Comparison of ENCODE assay signal across 26 mouse cellular contexts in the genomic region with DNA sequence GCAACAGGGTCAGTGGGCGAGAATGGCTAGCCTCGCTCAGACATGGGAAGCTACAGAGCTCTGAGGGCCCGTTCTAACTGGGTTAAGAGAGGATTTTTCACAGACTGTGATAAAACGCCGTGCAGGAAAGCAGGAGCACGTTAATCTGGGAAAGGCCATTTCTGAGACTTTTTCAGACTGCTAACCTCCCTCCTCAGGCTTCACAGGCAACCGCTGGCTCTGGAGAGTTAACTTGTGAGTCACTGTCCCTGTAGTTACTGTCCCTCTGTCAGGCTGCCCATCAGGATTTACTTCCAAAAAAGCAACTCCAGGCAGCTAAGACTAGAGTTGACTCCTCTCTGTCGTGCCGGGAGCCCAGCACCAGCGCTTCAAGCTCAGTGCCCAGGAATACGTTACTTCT. TPM values are rescaled to one million over a fixed set of nuclear protein-coding genes. Genes with fewer than 3 reads are reported as not detected.
DNase-seq lines count a peak whose midpoint lies in the region; ATAC-seq and TF ChIP-seq lines count a peak whose summit lies in the region.
"Had no signal": no experiment of that assay in that cellular context is flagged by ENCODE, and none has a peak within 500 bp of the region (broad histone marks: within the 10 kb centered on the region; RNA-seq: fewer than 3 reads in every experiment).

No protein-coding gene starts in this region.

- H3K4me3 ChIP-seq in liver, embryonic 12.5 days: no peak overlapping the region
- no peak overlapping the region for H3K4me3 ChIP-seq in liver, embryonic 11.5 days (ENCODE audit: low read depth, low read length)
- H3K4me3 ChIP-seq in stomach, embryonic 16.5 days (replicated peaks; ENCODE audit: low read length): no peak overlapping the region
- H3K4me3 ChIP-seq in stomach, postnatal 0 days (ENCODE audit: low read depth, low read length): no peak overlapping the region
- no peak overlapping the region for H3K4me3 ChIP-seq in limb, embryonic 15.5 days
- H3K4me3 ChIP-seq: hindbrain, embryonic 10.5 days; intestine, embryonic 15.5 days; limb, embryonic 13.5 days; lung, embryonic 15.5 days; myocyte had no signal

- H3K9me3 ChIP-seq in liver, embryonic 12.5 days (replicated peaks): no peaks in the 10 kb centered on the region
- H3K9me3 ChIP-seq in liver, embryonic 11.5 days (ENCODE audit: control insufficient read depth, low read length): no peaks in the 10 kb centered on the region
- no peaks in the 10 kb centered on the region for H3K9me3 ChIP-seq in stomach, embryonic 16.5 days (replicated peaks; ENCODE audit: control insufficient read depth, low read length)
- H3K9me3 ChIP-seq in stomach, postnatal 0 days (ENCODE audit: control insufficient read depth, low read length): no peaks in the 10 kb centered on the region
- no peaks in the 10 kb centered on the region for H3K9me3 ChIP-seq in limb, embryonic 15.5 days
- H3K9me3 ChIP-seq: hindbrain, embryonic 10.5 days; intestine, embryonic 15.5 days; limb, embryonic 13.5 days; lung, embryonic 15.5 days had no signal

- no peak overlapping the region for H3K4me2 ChIP-seq in liver, embryonic 12.5 days
- no peak overlapping the region for H3K4me2 ChIP-seq in liver, embryonic 11.5 days
- H3K4me2 ChIP-seq in stomach, embryonic 16.5 days (ENCODE audit: low read depth, low read length): no peak overlapping the region
- H3K4me2 ChIP-seq in stomach, postnatal 0 days (replicated peaks; ENCODE audit: low read depth): no peak overlapping the region
- H3K4me2 ChIP-seq in limb, embryonic 15.5 days: no peak overlapping the region
- H3K4me2 ChIP-seq: intestine, embryonic 15.5 days; limb, embryonic 13.5 days; lung, embryonic 15.5 days; midbrain, embryonic 11.5 days had no signal

- ATAC-seq in liver, embryonic 12.5 days: no peak
- no peak for ATAC-seq in liver, embryonic 11.5 days (replicated peaks; ENCODE audit: low FRiP score)
- no peak for ATAC-seq in stomach, embryonic 16.5 days (ENCODE audit: insufficient read depth, low FRiP score)
- no peak for ATAC-seq in stomach, postnatal 0 days (ENCODE audit: low FRiP score, low TSS enrichment)
- ATAC-seq in limb, embryonic 15.5 days (ENCODE audit: insufficient number of reproducible peaks, low FRiP score, low TSS enrichment, low read depth): no peak
- ATAC-seq: forebrain, embryonic 16.5 days; hindbrain, postnatal 0 days; intestine, embryonic 15.5 days; Patski had no signal

- H3K27ac ChIP-seq in liver, embryonic 12.5 days: peak overlapping the region; percentile 1; the same call in 1 of the 2 replicates
- H3K27ac ChIP-seq in liver, embryonic 11.5 days (ENCODE audit: low read depth, low read length): no peak overlapping the region; the same call in 1 of the 2 replicates
- peak overlapping the region; percentile 36 for H3K27ac ChIP-seq in stomach, embryonic 16.5 days (ENCODE audit: low read length)
- no peak overlapping the region for H3K27ac ChIP-seq in stomach, postnatal 0 days (replicated peaks)
- H3K27ac ChIP-seq in limb, embryonic 15.5 days: 0 out of 2 replicates have a peak overlapping the region, but pooled peaks have one; percentile 9
- H3K27ac ChIP-seq: hindbrain, embryonic 10.5 days; hindbrain, postnatal 0 days; intestine, embryonic 15.5 days; kidney, postnatal 0 days; limb, embryonic 13.5 days; lung, embryonic 15.5 days had no signal

- H3K4me1 ChIP-seq in liver, embryonic 12.5 days: peaks cover 93% of the 10 kb centered on the region
- H3K4me1 ChIP-seq in liver, embryonic 11.5 days (replicated peaks; ENCODE audit: control insufficient read depth, insufficient read depth, low read length): peaks cover 51% of the 10 kb centered on the region
- H3K4me1 ChIP-seq in stomach, embryonic 16.5 days (ENCODE audit: control insufficient read depth, insufficient read depth, low read length): peaks cover 13% of the 10 kb centered on the region
- 0 out of 2 replicates have a peak, but pooled peaks cover 2% of the 10 kb centered on the region for H3K4me1 ChIP-seq in stomach, postnatal 0 days (replicated peaks; ENCODE audit: control insufficient read depth, insufficient read depth)
- H3K4me1 ChIP-seq in limb, embryonic 15.5 days: peaks cover 30% of the 10 kb centered on the region

- no peak overlapping the region for H3K9ac ChIP-seq in liver, embryonic 12.5 days
- H3K9ac ChIP-seq in liver, embryonic 11.5 days (ENCODE audit: low read depth, low read length): no peak overlapping the region
- H3K9ac ChIP-seq in stomach, embryonic 16.5 days (ENCODE audit: low read length): no peak overlapping the region
- H3K9ac ChIP-seq in stomach, postnatal 0 days (ENCODE audit: low read length): no peak overlapping the region
- H3K9ac ChIP-seq in limb, embryonic 15.5 days: no peak overlapping the region
- H3K9ac ChIP-seq: intestine, embryonic 15.5 days; limb, embryonic 13.5 days; lung, embryonic 15.5 days had no signal

- intact Hi-C loops in left cerebral cortex, postnatal 25 days (cut with DNase I): no loop called here

- 82% methylated on average over 11 of the region's 11 CpGs for WGBS in liver, embryonic 12.5 days (ENCODE audit: insufficient replicate concordance)
- 75% methylated on average over 11 of the region's 11 CpGs for WGBS in liver, embryonic 11.5 days
- 65% methylated on average over 11 of the region's 11 CpGs for WGBS in stomach, embryonic 16.5 days
- WGBS in stomach, postnatal 0 days: 64% methylated on average over 11 of the region's 11 CpGs
- WGBS in limb, embryonic 15.5 days: 69% methylated on average over 11 of the region's 11 CpGs

- peaks cover 82% of the 10 kb centered on the region for H3K36me3 ChIP-seq in liver, embryonic 12.5 days
- H3K36me3 ChIP-seq in liver, embryonic 11.5 days (ENCODE audit: control insufficient read depth, insufficient read depth, low read length): peaks cover 9% of the 10 kb centered on the region; the same call in 1 of the 2 replicates
- H3K36me3 ChIP-seq in stomach, embryonic 16.5 days (ENCODE audit: control insufficient read depth, insufficient read depth, low read length): no peaks in the 10 kb centered on the region
- H3K36me3 ChIP-seq in stomach, postnatal 0 days (ENCODE audit: control insufficient read depth, insufficient read depth, low read length): no peaks in the 10 kb centered on the region
- H3K36me3 ChIP-seq in limb, embryonic 15.5 days: peaks cover 4% of the 10 kb centered on the region; the same call in 1 of the 2 replicates
- H3K36me3 ChIP-seq: hindbrain, embryonic 10.5 days; intestine, embryonic 15.5 days had no signal

- TF ChIP-seq CTCF in stomach, postnatal 0 days (IDR thresholded peaks at IDR 0.05; ENCODE audit: low read depth): no peak

- peak; percentile 49 for DNase-seq in adrenal gland, postnatal 14 days
- no peak for DNase-seq in adrenal gland, postnatal 4 days (ENCODE audit: low spot score in 2 of 2)
- no peak for DNase-seq in liver, embryonic 11.5 days (ENCODE audit: low spot score)
- DNase-seq in stomach, postnatal 0 days (ENCODE audit: low spot score): no peak
- no peak for DNase-seq in left cerebral cortex, postnatal 25 days (ENCODE audit: low spot score in 2 of 2)
- DNase-seq: cerebellum, adult 18-20 months; cerebellum, postnatal 10 days; gastrocnemius, postnatal 14 days; heart, postnatal 14 days; kidney, adult 2 months; kidney, postnatal 4 days; right cerebral cortex, postnatal 4 days; thymus, postnatal 4 days had no signal

- TF ChIP-seq EP300 in stomach, postnatal 0 days (optimal IDR thresholded peaks at IDR 0.05): no peak

- H3K27me3 ChIP-seq in liver, embryonic 12.5 days (replicated peaks): no peaks in the 10 kb centered on the region
- no peaks in the 10 kb centered on the region for H3K27me3 ChIP-seq in liver, embryonic 11.5 days (replicated peaks; ENCODE audit: control insufficient read depth, insufficient read depth, low read length)
- no peaks in the 10 kb centered on the region for H3K27me3 ChIP-seq in stomach, embryonic 16.5 days (ENCODE audit: control insufficient read depth, insufficient read depth, low read length)
- H3K27me3 ChIP-seq in stomach, postnatal 0 days (ENCODE audit: control insufficient read depth, insufficient read depth, low read length): no peaks in the 10 kb centered on the region
- H3K27me3 ChIP-seq in limb, embryonic 15.5 days: no peaks in the 10 kb centered on the region
- H3K27me3 ChIP-seq: intestine, embryonic 15.5 days; limb, embryonic 13.5 days; lung, embryonic 15.5 days; Patski had no signal

RNA-seq across cellular contexts. Expression of gene Foxo3, which starts 54.6 kb away (rescaled TPM):
- total RNA-seq in adrenal gland, postnatal 14 days (2021): 49.0 and 55.7 TPM in 2 replicates
- 10 to 100 TPM; 71.7 to 72.8 TPM for total RNA-seq in adrenal gland, postnatal 4 days (2021)
- 16.9 and 17.9 TPM in 2 replicates for polyA plus RNA-seq in liver, embryonic 12.5 days (2016; fragmentation: Nextera tagmentation; extraction: Ambion mirVana)
- 11.7 and 12.3 TPM in 2 replicates for polyA plus RNA-seq in liver, embryonic 11.5 days (2014; fragmentation: Nextera tagmentation; extraction: Ambion mirVana)
- 7.2 and 7.6 TPM in 2 replicates for polyA plus RNA-seq in stomach, embryonic 16.5 days (2015; fragmentation: Nextera tagmentation; extraction: Ambion mirVana)
- 7.6 and 8.0 TPM in 2 replicates for polyA plus RNA-seq in stomach, postnatal 0 days (2015; fragmentation: Nextera tagmentation; extraction: Ambion mirVana)
- 9.0 and 10.2 TPM in 2 replicates for polyA plus RNA-seq in limb, embryonic 15.5 days (2015; fragmentation: Nextera tagmentation; extraction: Ambion mirVana)
- total RNA-seq in left cerebral cortex, postnatal 25 days (2021): 10 to 100 TPM; 65.4 to 73.7 TPM

Comparison
In these comparisons a context has a peak if more than half of its experiments do, and no peak if none do; other contexts are left out.
1. H3K27ac ChIP-seq: peak in liver, embryonic 12.5 days (single experiment), stomach, embryonic 16.5 days (single experiment) and limb, embryonic 15.5 days (single experiment); none in liver, embryonic 11.5 days (single experiment) and stomach, postnatal 0 days (single experiment).